Mouse (Mus musculus) erythroid progenitor cell, adult 5-6 weeks (primary cell): Measurements from ENCODE around the gene Zfp827. TPM values are rescaled to one million over a fixed set of nuclear protein-coding genes. Genes with fewer than 3 reads are reported as not detected.
"Not testable (repeated sequence)": the region's sequence is repeated elsewhere in the genome, so short reads cannot be mapped to it uniquely, and the experiment has no call there.

Experiments used
- ATAC-seq: replicated peaks from 2 replicates; pipeline ENCODE4 v1.8.0; 2016; ENCODE audit warnings: moderate number of reproducible peaks, mild to moderate bottlenecking, moderate TSS enrichment, inconsistent platforms; ENCODE audit not compliant: poor library complexity, low FRiP score, severe bottlenecking
- total RNA-seq, 2 experiments: library from RNA; stranded (forward) in 1 of 2; stranded (reverse) in 1 of 2; fragments of 150-400 nt in 1 of 2; fragments of 186-747, 209-891 nt in 1 of 2; gene quantifications; 2 replicates each; pipeline versions ENCODE4 v1.2.3 to v1.2.4; 2015 to 2017; ENCODE audit warnings: low replicate concordance in 2 of 2

The Zfp827 gene
- total RNA-seq, 2 experiments from 2014 or later, result not detected

DNA sequence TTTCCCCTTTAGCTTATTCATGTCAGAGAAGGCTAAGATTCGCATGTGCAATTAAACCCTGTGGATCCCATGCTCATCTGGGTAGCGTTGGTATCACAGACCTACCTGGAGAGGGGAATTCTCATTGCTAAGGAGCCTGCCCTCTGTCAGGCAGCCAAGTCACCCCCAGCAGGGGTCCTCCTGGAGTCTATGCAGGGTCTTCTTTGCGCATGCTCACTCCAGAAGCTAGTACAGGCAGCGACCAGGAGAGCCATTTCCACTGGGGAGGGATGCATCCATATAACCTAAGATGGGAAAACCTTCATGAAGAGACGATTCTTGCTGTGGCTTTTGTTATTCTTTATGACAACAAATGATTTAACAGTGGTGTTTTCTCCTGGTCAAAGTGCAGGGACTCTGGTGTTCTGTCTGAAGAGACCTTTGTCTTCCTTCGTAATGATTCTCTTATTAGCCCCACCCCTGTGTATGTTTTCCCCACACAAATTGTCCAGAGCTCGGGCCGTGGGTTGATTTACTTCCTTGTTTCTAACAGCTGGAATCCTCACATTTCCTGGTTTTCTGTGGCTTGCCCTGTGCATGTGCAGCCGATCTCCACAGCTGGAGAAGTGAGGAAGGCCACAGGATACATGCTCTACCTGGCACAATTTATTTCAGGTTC is 75.8 kb downstream of the Zfp827 start:
- ATAC-seq, result no peak

DNA sequence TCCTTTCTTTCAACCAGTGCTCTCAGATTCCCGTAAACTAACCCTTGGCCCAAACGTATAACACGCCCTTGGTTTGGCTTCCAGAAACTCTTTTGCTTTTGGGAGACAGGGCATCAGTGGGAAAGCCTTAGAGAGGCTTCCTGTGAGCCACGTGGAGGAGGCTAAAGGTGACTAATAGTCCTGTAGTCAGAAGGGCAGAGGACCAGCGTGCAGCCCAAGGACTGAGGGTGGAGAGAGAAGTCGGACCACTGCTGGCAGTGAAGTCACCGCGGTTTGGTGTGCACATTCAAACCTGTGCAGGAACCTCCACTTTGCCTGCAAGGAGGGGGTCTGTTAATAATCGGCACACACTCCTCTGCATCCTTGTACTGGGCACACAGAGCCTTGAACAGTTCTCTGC is 76.4 kb downstream of the Zfp827 start:
- ATAC-seq, result no peak

DNA sequence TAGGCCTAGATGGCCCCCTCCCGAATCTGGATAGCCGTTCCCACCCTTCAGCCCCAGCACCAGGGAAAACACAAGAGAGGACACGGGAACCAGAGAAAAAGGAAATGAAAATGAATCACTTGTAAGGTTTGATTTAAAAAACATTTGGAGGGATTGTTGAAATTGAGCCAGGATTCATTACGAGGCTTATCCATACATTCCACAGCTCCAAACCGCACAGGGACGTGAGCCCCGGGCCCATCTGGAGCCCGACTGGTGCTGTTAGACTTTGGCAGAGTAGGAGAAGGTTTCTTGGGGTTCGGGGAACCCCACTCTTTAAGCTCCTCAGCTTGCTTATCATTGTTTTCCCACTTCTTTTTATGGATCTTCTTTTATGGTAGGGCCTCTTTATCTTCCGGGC is 76.9 kb downstream of the Zfp827 start:
- ATAC-seq, result no peak

DNA sequence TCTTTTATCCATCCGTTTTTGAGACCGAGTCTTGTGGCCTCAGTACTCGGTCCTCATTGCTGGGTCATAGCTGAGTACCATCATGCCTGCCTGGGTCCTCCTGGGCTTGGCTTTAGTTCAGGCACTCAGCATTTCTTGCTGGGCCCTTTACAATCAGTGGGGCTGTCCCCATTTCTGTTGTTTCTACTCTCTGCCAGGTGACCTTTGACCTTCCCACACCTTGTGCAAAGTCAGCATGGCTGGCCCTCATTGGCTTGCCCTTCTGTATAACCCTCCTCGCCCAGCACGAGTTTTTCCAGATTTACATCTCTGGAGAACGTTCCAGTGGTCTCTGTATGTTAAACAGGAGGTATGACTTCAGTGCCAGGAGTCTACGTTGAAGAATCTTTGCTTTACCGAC is 83.2 kb downstream of the Zfp827 start:
- no peak for ATAC-seq

DNA sequence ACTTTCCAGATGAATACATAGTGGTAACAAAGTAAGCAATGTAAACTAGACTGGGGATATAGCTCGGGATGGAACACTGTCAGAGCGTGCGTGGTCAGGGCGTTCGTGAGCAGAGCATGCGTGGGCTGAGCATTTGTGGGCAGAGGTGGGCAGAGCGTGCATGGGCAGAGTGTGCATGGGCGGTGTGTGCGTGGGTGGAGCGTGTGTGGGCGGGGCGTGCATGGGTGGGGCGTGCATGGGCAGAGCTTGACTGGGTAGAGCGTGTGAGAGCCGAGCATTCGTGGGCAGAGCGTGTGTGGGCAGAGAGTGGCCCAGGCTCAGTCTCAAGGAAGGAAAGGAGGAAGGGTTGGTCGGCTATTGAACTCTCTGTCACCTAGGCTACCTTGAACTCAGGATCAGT is 84.2 kb downstream of the Zfp827 start:
- no peak for ATAC-seq

DNA sequence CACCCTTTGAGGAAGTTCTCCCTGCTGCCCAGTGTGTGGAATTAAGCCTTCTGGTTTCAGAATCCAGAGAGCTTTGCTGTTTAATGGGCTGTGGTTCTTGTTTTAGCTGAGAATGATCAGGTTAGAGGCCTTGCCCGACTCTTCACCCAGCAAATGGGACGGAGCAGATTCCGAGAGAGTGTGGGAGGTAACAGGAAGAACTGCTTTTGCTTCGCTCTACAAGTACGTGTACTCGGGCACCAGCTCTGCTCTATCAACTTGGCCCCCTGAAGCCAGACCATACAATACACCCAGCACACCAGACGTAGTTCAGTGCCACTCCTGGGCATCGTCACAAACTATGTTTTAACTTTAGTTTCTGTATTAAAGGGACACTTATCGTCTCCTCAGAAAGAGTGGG is 85.3 kb downstream of the Zfp827 start:
- ATAC-seq, result no peak

DNA sequence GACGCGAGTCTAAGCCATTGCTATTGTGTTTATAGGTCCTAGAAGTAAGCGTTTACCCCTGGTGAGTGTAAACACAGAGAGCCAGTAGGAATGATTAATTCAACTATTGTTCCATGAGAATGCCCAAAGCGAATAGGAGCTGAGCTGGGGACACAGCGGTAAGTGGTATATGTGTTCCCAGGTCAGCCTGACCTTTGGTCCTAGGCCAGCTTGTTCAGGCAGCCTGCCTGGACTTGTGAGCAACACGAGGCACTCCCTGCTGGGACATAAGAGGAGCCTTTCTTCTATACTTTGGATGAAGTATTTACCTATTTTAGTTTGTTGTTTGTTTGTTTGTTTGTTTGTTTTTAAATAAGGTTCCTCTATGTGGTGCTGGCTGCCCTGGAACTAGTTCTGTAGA is 86.3 kb downstream of the Zfp827 start:
- ATAC-seq, result no peak

DNA sequence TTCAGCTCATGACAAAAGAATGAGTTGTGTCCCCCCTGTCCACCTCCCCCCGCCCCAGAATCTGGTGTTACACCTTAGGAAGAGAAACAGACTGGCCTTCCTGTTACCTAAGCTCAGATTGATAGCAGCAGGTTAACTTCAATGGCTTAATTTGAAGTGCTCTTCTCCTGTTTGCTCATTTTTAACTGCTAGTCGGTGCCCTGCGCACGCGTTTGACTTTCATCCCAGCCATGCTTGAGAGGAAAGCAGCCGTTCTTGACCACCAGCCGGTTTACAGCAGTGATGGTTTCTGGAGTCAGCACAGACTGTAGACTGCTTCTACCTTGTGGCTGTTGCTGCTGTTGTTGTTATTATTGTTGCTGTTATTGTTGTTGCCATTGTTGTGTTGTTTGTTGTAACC is 88.2 kb downstream of the Zfp827 start:
- ATAC-seq, result no peak

DNA sequence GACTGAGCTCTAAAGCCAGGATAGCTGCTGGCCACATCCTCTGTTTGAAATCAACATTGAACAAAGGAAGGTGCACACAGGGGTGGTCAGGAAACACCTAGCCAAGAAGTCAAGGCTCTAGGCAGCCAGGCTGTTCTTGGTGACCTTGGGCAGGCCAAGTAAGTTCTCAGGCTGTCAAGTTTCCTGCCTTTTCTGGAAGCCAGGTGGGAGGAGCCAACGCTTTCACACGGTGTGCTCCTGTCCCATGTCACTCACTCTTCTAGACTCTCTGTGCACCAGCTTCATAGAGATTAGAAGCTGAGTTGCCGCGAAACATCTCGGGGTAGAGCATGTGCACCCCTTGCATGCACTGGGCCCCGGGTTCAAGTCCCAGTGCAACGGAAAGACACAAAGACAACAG is 89.5 kb downstream of the Zfp827 start:
- no peak for ATAC-seq

DNA sequence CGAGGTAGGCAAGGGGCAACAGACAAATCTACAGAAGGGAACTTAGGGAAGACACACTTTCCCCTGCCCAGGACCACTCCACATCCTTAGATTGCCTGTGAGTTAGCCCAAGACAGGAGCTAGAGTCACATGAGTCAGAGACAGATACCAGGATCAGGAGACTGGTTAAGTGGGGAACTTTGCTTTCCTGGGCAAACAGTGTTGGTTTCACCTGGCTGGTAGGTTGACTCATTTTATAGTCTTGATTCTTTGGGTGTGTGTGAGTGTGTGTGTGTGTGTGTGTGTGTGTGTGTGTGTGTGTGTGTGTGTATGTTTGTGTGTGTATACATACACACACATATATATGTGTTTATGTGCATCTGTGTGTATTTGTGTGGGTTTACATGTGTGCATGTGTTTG is 93.4 kb downstream of the Zfp827 start:
- no peak for ATAC-seq

DNA sequence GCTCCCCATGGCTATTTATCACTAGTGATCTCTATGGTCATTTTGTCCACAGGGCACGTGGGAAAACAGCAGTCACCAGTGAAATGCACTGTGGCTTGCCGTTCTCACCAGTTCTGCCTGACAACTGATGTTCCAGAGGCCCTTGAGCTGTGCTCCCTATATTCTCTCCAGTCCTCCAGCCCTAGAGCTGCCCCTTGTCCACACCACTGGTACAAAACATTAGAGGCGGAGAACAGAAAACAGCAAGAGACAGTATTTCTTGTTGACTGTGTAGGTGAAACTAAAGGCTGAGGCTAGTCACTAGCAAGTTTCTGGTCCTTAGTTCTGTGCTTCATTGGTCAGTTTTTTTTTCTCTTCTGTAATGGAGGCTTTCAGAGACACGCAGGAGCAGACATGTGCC is 96.0 kb downstream of the Zfp827 start:
- ATAC-seq, result no peak

DNA sequence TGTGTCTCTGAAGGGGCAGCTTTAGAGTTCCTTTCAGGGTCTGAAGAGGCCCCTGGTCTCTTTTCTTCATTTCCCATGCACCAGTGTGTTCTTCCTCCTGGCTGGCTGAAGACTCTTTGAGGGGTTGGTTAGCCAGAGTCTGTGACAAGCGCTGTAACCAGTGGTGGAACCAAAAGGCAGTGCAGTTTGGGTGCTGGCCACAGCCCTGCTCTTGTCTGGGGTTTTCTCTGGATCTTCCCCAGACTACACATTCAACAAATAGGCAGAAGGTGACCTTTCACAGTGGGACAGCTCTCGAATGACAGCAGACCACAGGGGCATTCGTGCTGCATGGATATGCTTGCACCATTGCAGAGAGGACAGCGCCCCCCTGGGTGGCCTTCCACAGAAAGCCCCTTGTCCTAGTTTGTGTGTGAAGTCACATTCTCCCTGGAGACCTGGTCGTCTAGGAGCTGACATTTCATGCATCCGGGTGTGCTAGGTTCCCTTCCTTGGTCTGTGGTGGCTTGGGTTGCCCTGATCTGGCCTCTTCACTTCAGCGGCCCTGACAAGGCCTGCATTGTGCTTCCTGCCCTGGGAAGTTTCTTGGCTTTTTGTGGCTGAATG is 99.1 kb downstream of the Zfp827 start:
- ATAC-seq, result no peak

DNA sequence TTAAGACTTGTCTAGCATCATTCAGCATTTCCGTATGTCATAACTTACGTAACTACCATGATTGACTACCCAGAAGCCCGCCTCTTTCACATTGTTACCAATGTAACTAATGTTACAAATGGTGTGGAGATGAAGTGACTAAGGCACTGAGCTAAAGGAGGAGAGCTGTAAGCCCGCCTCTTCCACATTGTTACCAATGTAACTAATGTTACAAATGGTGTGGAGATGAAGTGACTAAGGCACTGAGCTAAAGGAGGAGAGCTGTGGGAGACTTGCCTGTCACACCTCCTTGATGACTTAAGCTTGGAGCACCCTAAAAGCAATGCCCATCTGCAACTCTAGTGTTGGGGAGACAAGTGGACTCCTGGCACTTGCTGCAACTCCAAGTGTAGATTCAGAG is 100.3 kb downstream of the Zfp827 start:
- ATAC-seq, result not testable (repeated sequence)

DNA sequence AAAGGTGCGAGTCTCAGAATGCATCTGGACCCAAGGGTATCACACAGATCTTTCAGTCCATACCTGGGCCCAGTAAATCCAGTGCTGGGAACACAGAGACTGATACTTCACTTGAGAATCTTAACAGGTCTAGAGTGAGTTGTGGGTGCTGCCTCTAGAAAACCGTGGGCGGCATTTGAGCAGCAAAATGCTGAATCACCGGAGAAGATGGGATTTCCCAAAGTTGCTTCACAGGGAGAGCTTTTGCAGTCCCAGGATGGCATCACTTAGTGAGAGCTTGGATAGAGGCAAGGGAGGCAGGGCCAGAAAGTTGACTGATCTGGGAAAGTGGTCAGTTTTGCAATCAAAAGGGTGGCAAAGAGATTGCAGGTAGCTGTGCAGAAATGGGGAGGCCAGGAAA is 111.4 kb downstream of the Zfp827 start:
- ATAC-seq, result no peak

DNA sequence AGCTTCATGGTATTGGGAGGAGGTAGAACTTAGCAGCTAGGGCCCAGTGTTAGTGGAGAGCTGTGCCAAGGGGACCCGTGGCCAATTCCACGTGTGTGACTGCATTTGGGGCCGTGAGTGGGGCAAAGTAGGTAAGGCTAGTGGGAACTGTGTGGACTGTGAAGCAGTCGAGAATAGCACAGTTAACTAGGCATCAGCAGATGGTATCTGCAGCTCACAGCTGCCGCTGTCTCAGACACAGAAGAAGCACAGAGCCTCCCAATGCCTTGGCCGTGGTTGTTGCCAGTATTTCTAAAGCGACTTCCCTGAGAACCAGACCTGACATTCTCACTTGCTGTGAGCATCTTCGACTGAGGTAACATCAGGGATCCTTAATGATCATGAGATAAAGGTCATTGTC is 112.7 kb downstream of the Zfp827 start:
- no peak for ATAC-seq

DNA sequence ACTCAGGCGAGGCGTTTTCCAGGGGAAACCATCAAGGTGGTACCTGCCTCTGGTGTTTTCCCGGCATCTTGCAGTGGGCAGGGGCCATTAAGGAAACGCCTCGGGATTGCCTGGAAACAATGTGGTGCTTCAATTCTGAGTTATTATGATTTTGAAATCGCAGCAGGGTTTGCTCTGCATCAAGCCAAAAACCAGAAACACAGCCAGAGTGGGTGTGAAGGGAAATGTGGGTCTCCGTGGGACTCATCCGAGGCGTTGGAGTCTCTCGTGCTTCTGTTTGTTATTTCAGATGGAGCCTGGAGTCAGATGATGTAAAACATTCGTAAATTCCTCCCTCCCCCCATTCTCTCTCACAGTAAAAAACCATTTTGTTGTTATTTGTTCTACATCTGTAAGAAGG is 113.4 kb downstream of the Zfp827 start:
- no peak for ATAC-seq

DNA sequence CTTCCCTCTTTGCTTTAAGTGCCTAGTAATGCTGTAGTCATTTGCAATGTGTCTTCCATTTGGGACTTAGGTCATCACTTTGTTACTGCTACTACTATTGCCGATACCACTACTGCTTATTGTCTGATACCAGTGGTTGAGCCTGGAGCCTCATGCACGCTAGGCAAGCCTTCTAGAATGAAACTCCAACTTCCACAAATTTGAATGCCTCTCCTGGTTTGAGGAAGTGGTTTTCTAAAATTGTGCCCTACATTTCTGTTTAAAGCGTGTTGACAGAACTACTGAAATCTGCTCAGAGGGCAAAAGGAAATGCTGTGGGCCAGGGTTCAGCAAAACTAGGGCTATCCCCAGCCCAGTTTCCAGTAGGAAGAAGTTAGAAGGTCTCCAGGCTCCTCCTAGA is 115.5 kb downstream of the Zfp827 start:
- ATAC-seq, result no peak

DNA sequence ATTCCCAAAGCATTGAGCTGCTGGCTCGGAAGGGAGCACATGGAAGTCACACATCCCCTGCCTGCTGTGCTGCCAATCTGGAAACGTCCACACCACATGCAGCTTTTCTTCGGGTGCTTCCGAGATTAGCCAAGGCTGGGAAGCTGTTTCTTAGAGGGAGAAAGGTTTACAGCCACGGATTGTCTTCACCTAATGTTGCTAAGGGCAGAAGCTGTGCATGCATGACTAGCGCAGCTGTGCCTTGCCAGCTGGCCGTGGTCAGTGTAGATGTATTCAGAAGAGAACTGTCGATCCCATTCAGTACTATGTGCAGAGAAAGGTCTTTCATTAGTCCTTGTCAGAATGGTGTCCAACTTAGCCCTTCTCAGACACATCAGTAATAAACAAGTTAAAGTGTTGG is 117.0 kb downstream of the Zfp827 start:
- ATAC-seq, result no peak

DNA sequence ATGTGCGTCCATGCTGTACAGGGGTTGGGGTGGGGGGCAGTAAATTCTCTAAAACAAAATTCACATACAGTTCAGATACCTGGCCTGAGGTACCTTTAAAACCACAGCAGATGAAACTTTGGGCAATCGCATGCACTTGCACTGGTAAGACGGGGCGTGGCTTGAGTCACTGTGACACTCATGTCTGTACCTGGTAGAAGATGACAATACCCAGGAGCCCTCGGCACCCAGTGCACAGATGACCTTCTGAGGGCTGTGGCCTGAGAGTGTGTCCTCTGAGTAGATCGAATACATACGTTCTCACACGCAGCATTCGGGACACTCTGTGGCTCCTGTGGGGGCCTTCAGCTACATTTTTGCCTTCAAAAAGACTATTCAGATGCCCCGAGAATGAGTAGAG is 117.4 kb downstream of the Zfp827 start:
- no peak for ATAC-seq

DNA sequence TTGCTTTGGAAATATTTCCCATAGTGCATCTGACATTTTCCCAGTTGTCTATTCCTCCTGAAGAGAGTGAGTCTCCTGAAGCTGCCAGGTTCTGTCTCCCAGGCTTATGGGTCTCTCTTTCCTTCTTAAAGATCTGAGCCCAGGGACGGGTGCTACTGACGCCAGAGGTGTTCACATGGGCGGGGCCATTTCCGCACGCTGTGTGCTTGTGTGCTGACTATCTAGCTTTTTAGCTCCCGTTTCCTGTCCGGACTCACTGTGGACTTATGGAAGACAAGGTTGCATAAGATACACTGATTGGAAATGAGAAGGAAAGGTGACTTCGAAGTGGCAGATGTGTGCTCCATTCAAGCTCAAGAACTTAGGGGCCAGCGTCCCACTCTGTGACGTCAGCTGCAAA is 120.6 kb downstream of the Zfp827 start:
- ATAC-seq, result no peak

DNA sequence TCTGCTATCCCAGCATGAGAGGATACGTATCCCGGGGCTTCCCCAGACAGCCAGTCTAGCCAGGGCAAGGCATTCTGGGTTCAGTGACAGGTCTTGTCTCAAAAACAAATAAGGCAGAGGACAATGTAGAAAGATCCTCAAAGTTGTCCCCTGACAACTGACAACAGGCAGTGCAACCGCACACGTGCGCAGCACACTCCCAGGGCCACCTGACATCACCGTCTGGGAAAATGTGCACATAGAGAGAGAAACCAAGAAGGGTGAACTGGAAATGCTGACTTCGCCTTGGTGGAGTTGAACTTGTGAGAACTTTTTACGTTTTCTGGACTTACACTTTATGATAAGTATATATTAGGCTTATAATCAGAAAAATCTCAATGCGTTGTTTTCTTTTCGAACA is 121.6 kb downstream of the Zfp827 start:
- ATAC-seq, result no peak

DNA sequence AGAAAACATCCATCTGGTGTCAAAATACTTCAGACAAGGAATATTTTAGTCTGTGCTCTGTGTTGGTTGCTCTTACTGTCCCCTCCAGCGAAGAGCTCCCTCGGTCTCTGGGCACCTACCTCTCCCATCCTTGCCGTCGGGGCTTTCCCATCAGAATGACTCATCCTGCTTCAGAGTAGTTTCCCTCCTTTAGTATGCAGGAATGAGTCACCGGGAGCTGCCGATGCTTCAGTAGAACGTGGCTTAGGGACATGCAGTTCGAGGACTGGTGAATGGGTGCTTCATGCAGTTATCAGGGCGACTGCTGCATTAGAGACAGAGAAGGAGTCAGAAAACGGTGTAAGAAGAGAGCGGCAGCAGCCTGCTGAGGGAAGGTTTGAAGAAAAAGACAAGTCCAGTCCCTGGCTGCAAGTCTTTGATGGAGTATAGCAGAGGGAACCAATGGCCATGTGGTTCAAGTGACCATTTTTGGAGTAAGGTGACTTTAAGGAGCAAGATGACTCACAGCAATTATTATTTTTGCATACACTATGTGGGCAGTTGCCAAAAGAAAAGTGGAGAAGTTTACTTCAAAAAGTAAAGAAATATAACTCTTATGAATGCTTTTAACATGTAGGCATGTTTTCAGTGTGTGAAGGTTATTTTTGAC is 122.4 kb downstream of the Zfp827 start:
- ATAC-seq, result no peak
